Mouse (Mus musculus) retina, embryonic 14.5 days (tissue): ENCODE measurements around the gene Ptprt.

Source experiments
- DNase-seq: peaks from one replicate; pipeline ENCODE4 v3.0.0-alpha.2; 2015; ENCODE audit warnings: low spot score

The Ptprt gene

DNA sequence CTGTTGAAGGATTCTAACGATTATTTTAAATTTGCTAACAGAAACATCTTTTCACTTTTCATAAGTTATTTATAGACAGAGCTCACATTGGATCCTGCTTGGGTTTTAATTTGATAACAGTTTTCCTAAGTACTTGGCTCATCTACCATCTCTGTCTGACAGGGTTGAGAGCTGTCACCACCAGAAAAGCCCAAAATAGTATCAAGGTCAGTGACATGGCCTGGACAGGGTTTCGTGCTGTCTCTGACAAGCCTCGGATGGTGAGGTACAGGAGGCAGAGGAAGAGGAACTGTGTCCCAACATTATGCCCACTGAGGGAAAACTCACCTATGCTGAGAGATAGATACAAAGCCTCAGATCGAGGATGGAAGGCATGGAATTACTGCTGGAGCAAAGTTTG, 79.3 kb downstream of the Ptprt start:
- DNase-seq: no peak

DNA sequence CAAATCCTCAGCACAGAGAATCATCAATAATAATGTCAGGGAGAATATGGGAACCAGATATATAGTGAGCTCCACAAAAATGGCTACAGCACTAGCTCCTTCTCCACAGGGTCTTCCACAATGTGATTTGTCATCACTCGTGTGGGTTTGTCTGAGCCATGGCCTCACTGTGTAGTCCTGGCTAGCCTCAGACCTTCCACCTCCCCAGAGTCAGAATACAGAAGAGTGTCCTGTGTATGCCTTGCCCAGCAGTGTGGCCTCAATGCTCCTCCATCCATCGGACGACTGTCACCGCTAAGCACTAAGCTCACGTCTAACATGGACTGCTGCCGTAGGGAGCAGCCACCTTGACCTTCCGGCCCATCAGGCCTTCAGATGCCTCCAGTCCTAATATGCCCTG, 83.1 kb downstream of the Ptprt start:
- DNase-seq: no peak

DNA sequence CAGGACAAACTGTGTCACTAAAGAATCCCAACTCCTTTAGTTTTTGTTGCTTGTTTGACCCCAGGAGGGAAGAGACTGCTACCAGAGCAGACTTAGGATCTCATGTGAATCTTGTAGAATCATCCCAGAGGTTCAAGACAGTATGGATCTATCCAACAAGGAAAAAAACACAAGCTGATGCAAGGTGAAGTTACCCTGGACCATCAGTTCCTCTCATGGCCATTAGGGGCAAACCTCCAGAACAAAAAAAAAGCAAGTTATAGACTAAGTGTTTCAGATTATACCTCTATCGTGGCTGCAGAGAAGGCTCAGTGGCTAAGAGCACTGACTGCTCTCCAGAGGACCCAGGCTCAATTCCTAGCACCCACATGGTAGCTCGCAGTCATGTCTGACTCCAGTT, 88.1 kb downstream of the Ptprt start:
- no peak for DNase-seq

DNA sequence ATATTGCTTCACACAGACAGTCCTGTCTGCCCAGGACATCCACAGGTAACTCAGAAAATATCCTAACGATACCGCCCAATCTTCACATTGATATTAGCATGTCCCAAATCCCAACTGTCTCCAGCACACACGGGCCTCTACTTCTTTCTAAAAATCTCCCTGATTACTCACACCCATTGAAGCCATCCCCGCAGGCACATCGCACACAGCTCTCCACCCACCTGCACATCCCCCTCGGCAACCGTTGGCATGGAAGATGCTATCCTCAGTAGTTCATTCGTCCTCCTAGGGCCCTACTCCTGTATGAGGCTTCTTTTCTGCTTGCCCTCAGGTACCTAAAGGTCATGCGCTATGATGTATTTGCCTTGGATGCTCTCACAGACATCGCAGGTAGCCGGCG, 89.9 kb downstream of the Ptprt start:
- DNase-seq: no peak

DNA sequence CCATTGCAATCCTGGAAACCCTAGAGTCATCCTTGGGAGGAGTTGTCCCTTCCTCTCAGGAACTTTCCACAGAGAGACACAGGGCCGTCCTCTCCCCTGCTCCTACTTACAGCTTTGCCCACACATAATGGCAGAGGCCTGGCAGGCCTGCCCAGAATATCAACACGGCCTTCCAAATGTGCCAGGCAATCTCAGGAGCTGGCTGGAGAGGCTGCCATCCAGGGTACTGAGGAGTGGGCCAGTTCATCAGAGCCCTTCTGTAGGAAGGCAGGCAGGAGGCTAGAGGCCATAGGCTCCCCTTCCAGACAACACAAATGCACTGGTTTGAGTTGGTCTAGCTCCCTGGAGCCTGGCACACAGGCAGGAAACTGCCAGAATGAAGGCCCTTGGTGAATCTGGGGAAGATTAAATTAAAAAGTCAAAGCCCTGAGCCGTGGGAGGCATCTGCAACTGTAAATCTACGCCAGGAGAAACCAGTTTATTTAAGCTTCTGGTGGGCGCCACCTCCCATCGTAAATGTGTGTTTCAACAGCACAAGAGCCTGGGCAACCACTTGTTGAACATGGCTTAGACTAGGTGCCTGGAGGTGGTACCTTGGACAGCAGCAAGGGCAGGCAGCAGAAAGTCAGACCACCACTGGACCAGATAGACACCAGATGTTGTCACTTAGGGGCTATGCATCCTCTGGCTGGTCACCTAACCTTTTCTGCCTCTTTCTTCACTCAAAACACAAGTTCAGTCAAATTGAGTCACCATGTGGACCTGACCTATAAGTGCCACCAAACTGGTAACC, 92.4 kb downstream of the Ptprt start:
- no peak for DNase-seq

DNA sequence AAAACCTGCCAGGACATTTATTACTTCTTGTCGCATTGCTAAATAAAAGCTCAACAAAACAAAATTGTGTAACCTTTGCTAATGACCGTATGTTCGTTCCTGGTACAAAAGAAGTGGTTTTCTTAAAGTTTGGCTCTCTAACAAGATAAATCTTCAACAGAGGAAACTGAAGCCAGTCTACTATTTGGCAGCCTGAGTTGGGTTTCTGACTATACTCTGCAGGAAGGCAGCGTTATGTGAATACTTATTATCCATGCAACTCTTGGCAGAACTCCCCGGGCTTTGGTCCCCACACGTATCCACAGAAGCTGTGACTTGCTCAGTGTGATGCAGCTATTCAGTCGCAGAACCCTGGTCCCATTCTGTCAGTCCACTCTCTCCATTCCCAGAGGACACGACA, 112.6 kb downstream of the Ptprt start:
- no peak for DNase-seq

DNA sequence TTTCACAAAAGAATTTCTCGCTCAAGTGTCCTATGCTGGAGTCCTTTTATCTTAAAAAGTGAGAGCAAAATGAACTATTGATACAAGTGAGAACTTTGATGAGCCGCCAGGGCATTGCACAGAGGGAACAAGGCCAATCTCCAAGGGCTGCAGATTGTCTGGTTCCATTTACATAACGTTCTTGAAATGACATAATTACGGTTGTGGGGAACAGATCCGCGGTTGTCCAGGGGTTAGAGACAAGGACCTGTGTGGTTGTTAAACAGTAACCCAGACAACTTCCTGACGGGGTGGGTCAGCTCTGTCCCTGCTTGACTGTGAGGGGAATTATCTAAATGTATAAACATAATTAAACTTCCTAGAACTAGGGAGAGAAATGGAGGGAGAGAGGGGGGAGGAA, 129.3 kb downstream of the Ptprt start:
- no peak for DNase-seq

DNA sequence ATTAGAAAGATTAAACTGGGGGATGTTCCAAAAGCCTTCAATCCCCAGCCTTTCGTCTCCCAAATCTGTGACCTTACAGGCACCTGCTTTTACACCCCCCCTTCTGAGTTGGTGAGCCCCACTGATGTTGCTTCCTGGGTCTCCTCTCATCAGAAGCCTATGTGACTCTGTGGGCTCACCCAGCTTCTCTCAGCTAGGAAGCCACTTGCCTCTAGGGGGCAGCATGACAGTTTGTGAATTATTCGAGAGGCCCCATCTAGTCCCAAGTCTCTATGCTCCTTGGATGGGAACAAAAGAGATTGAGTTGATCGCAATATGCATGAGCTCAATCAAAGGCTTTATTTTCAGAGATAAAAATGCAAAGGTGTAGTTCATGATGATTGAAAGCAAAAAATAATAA, 132.0 kb downstream of the Ptprt start:
- peak; percentile 12 for DNase-seq

DNA sequence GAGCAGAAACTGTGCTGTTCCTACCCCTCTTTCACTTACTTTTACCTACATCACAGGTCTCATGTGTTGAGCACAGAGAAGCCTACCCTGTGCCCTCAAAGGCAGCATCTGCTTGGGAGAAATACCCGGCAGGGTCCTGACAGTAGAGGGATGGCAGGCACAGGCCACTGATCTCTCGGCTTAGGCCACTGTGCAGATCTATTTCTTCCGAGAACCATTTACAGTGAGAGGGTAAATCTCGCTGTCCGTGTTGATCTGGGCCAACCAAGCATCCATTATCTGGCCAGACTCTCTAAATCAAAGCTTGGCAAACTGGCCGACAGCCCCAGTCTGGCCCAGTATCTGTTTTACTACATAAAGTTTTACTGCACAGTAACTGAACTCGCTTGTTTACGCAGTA, 145.0 kb downstream of the Ptprt start:
- DNase-seq: no peak

DNA sequence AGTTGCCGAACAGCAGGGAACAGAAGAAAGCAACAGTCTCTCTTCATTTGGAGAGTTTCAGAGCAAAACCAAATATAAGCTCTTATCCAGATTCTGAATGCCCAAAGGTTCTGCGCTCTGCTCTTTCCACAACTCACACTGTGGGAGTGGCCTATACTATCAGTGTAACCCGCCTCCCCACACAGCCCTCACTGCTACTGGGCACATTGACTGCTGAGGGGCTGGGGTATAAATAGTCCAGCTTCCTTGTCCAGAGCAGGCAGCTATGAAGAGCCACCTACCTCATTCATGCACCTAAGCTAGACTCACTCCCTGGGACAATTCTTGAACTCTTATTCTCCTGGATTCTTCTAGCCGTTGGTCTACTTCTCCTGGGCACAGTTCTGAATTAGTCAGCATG, 147.9 kb downstream of the Ptprt start:
- DNase-seq: no peak

DNA sequence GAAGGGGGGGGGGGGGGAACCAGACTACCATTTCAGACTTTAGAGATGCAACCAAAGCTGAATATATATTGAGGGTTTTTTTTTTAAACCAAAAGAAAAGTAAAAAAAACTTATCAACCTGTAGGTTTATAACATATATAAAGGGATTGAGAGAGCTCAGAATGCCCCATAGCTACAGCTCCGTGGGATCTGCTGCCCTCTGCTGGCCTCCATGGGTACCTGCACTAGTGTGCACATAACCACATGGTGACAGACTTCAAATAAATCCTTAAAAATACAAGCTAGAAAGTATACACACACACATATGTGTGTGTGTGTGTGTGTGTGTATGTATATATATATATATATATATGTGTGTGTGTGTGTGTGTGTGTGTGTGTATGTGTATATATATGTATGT, 148.9 kb downstream of the Ptprt start:
- peak; percentile 12 for DNase-seq

DNA sequence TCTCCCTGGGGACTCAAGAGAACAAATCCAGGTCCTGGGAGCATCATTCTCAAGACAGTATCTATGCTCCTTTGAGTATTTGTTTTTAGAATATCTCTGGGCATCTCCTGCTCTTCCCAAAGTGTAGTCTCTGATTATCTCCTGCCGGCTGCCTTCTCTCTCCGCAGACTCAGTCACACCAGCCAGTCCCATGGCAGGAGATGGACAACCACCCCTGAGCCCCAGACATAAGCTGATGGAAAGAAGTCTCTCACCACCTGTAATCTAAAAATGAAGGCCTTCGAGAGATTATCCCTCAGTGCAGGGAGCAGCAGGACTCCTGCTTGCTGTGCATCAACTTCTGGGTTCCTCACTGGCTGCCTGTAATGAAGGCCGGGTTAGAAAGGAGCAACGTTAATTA, 151.9 kb downstream of the Ptprt start:
- no peak for DNase-seq

DNA sequence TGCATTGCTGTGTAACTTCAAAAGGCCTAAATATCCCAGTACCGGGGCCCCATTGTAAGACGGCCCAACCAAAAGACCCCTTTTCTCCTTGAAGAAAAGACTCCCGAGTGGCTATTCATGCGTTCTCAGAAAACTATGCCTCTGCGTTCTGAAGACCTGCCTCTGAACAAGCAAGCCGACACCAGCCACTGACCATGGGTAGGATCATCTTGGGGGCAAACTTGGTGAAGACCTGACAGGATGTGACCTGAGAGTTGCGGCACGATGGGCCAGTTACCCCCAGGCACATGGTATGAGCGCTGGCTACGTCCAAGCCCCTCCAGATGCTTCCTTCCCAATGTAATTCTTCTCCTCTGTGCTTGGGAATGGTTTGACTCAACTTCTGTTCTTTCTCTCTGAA, 153.3 kb downstream of the Ptprt start:
- no peak for DNase-seq

DNA sequence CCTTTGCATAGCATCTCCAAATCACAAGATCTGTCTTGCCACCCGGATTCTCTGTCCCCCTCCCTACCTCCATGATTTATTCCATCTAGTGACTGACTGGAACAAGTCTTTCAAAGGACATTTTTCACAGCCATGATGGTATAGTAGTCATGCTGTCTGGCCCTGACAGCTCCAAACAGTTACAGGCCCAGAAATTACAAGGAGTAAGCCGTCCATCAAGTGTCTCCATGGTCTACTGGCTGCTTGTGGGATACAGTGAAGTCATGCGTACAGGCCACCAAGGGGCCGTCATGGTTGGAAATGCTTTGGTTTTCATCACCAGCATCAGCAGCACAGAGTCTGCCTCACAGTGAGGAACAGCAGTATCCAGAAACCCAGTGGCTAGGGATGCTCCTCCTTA, 156.1 kb downstream of the Ptprt start:
- DNase-seq: no peak

DNA sequence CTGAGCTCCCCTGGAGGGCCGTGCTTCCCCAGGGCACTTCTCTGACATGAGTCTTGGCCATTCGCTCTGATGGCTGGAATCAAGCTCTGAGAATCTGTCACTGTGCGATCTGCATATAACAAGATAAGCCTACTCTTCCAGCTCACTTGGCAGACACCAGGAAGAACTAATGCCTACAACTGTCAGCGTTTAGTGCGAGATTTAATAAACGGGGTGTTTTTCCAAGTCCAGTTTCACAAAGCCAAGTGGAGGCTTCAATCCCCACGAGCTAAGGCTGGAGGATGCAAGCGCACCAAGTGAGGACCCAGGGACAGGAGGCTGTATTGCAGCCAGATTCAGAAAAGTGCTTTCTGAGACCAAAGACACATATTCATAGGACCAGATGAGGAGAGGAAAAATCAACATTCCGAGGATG, 161.4 kb downstream of the Ptprt start:
- DNase-seq: no peak

DNA sequence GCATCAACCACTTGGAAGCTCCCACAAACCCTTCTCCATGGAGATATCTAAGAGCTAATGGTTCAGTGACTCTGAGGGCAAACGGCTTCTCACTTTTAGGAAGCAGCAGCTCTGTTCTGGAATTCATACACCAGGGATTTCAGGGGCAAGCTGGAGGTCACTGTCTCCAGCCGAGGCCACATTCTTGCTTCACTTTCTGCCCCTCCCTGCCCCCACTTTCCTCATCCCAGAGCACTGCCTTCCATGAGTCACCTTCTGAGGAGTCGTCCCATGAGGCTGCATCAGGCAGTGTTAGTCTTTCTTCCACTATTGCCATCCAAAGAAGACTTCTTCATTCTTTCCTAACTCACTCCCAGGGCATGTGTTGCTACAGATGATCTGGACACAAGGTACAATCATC, 162.8 kb downstream of the Ptprt start:
- DNase-seq: no peak

DNA sequence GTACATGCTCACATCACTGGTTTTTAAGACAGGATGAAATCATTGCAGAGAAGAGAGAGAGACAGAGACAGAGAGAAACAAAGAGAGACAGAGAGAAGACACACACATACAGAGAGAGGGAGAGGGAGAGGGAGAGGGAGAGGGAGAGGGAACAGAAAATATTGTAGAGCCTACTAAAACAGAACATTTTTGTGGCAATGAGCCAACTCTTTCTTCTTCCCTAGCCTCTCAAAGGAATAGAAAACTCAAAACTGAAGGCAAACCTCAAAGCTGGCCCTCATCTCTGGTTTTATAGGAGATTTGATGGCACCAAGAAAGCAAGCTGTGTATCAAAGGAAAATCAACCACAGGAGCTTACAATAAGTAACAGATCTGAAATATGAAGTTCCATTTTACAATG, 176.9 kb downstream of the Ptprt start:
- DNase-seq: no peak

DNA sequence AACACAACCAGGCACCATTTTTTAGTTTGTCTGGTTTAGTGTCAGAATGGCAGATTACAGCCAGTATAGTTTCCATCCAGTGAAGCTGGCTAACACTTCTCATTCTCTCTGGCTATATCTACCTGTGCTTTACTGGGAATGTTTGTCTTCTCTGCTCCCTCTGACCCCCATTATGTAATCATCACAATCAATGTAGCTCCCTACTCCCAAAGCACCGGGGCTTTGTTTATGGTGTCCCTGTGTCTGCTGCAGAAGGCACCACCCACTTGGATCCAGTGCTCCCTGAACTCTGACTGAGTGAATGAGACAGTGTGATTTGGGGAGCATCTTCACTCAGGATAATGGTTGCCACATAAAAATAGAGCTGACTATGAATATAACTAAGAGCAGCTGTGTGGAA, 217.8 kb downstream of the Ptprt start:
- DNase-seq: no peak

DNA sequence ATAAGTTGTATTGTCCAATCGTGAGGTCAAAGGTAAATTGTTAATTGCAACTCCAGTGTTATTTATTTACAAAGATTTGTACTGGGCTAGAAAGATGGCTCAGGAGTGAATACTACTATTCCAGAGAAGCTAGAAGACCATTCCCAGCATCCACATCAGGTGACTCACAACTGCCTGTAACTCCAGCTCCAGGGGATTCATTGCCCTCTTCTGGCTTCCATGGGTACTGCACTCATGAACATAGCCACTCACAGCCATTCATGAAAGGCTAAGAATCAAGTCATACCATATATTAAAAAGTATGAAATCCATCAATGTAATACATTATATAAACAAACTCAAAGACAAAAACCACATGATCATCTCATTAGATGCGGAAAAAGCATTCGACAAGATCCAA, 224.3 kb downstream of the Ptprt start:
- DNase-seq: peak; percentile 21

DNA sequence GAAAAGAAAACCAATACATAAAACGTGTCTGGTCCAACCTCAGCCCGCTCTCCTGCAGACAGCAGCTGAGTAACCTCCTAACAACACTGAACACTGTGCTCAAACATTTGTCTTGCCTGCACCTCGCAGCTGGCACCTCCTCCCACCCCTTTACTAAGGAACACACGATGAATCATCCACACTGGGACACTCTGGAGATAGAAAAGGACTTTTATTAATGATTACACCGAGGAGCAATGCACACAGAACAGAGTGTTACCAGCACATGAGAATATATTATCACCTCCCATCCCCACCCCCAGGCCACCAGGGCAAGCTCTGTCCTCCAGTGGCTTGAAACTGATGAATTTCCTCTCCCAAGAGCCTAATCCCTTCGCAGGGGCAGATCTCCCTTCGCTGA, 230.8 kb downstream of the Ptprt start:
- no peak for DNase-seq

DNA sequence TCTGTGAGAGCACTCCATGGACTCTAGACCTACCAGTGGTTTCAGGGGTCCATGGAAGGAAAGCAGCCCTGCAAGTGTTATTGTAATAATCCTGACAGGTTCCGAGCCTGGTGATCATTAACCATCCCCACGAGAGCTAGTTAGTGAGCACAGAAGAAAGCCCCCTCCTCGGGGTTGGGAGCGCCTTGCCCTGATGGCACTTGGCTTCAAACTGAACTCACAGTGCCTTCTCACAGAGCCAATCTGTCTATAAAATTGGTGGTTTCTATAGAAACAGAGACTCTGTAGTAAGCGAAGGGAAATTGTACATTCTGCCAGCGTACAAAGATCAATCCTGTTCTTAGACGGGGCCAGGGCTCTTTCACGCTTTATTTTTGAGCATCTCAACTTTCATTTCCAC, 234.8 kb downstream of the Ptprt start:
- DNase-seq: no peak

DNA sequence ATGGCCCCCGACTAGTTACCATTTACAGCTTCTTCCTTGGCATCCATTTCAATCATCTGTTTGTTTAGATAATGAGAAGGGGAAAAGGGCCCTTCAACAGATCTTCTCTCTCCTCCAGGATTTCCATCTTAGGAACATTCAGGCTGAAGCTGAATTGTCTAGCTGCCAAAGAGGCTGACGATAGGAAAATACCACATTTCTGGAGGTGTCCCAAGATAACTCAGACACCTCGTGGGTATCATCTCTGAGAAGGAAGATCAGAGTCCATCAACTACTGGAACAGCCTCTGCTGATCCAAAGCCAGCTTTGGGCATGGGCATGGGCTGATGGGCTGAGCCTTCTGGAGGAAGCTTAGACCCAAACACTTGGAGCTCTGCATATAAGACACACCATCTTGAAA, 242.8 kb downstream of the Ptprt start:
- DNase-seq: no peak

DNA sequence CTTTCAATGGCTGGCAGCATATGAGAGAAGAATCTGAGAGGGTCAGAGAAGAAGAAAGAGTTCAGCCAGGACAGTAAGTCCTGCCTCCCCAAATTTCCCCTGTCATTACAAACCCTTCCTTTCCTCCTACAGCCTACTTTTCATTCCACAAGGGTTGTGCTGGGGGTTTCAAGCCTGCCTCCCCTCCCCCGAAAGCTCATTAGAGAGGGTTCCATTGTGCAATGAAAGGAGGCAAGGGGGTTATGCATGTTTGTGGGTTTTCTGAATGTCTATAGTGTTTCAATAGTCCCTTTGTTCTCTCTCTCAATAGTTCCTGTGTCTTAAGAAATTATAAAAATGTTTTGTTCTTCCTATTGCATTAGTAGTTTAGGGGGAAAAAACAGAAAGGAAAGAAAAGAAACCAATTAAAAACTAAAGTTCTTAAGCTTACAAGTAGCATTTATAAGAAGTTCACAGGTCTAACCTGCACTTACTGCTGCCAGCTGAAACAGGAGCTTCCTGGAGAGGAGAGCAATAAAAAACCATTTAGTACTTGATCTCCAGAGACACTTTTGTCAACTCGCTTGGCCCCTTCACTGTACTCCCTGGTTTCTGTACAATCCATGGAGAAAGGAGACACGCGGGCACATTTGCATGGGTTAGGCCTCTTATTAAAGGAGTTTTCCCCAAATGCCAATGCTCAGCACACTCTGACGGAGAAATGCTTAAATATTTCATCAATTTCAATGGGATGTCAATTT, 247.7 kb downstream of the Ptprt start:
- DNase-seq: peak; percentile 61

DNA sequence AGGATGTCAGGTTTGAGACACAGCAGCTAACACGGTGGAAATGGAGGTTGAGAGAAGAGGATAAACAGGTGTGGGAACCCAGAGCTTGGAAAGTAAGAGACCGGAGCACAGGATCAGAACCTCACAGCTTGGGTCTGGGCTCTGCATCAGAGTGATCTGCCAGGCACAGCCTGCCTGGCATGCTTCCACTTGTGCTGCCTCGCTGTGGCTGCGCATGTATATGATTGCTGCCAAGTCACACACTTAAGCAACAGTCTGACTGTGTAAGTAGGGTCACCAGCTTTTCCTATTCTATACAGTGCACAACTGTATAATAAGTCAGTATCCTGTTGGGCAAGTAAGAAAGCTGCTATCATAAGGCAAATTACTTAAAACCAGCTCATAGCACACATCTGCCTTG, 249.9 kb downstream of the Ptprt start:
- no peak for DNase-seq
